Mouse (Mus musculus) liver, embryonic 14.5 days (tissue): Measurements from ENCODE around the gene Socs5.

Experiments
- CTCF ChIP-seq: IDR thresholded peaks from 2 replicates; pipeline ENCODE4 v1.5.1; 2016; ENCODE audit warnings: antibody characterized with exemption, low read depth, control low read depth
- EP300 ChIP-seq: IDR thresholded peaks from 2 replicates; pipeline ENCODE4 v1.6.1; 2016; ENCODE audit warnings: antibody characterized with exemption, low read depth

DNA sequence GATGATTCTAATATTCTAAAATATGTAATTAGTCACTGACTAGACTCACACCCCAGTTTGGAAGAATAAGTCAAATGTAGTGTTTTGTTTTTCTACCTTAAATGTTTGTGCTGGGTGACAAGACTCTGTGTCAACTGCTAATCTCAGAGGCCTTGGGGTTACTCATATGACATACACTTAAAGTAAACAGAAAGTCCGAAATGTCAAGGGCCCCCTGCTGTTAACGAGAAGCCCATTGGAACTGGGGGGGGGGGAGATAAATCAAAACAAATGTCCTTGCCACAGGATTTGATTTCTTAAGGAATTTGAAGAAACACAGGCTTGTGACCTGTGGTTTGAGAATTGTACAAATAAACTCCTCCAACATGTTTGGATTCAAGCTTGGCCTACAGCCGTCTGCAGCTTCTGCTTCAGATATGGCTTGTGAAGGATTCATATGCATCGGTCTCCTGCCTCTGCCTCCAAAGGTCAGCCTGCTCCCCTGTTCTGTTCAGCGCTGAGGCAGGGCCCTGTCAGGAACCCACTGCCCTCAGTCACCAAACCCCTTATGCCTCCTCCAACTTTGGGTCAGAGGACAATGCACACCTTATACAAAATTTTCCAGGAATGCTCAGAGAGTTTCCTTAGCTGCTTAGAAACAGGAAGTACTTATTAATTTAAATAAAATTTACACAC lies 34.6 kb upstream of the Socs5 start:
- TF ChIP-seq EP300 = no peak
- TF ChIP-seq CTCF = no peak
